Mouse (Mus musculus): Measurements from ENCODE around the gene Acadl.

DNA sequence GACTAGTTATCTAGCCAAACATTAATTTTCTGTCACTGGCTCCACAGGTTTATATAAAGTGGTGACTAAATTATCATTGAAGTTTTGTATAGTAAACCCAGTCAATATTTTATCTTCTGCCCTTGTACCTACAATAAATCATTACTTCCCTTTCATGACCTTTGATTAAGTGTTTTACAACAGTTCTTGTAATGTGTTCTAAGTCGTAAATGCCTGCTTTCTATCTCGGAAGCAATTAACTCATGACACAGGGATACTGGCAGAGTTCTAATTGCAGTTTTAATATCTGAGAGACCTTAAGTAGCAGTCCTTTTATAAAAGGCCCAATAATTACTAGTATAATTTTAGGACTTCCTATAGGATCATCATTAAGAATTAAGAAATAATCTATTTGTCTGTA, 17.1 kb upstream of the Acadl start:
- no peak for TF ChIP-seq CTCF (IDR thresholded peaks at IDR 0.05; ENCODE audit: extremely low read depth, insufficient read depth, low read length)
- TF ChIP-seq POLR2A (IDR thresholded peaks at IDR 0.05; ENCODE audit: extremely low read depth, insufficient read depth, low read length) = no peak

Data from cortical plate, adult 2 months (tissue).